Comparison of ENCODE assay signal across 7 mouse cellular contexts in the genomic region with DNA sequence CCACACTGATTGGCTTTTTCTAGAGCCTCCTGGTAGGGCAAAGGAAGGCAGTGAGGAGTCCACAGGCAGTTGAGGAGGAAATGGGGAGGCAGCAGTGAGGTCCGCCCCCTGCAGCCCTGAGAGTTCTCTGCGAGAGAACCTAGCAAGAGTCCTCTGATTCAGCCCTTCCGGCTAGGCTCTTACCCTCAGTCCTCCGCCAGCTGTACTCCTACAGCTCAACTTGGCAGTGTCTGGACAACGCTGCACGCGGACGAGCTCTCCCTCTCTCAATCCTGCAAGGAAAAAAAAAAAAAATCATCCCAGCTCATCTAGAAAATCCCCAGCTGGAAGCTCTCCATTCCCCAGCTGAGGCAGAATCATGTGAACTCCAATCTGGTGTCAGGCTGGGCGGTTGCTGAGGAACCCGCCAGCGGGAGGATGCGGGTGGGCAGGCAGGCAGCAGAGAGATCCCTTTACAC. TPM values are rescaled to one million over a fixed set of nuclear protein-coding genes. Genes with fewer than 3 reads are reported as not detected.
DNase-seq lines count a peak whose midpoint lies in the region; ATAC-seq and TF ChIP-seq lines count a peak whose summit lies in the region.

No protein-coding gene starts in this region.

- no peaks in the 10 kb centered on the region; the same call in 1 of the 2 replicates for H3K9me3 ChIP-seq in heart, embryonic 16.5 days (replicated peaks; ENCODE audit: control insufficient read depth, low read length)

- peak; percentile 64 for DNase-seq in retina, postnatal 1 day
- no peak for DNase-seq in retina, embryonic 14.5 days (ENCODE audit: low spot score)
- DNase-seq in cerebellum, postnatal 10 days, result peak; percentile 77 to 80
- peak; percentile 50 to 72 for DNase-seq in left cerebral cortex, adult 2 months (ENCODE audit: extremely low spot score in 1 of 2, low spot score in 2 of 2)
- DNase-seq in retina, postnatal 7 days (ENCODE audit: low read depth, low spot score), result peak; percentile 40
- DNase-seq in adipocyte (ENCODE audit: low spot score), result no peak

- WGBS in heart, embryonic 16.5 days, result 26% methylated on average over 12 of the region's 12 CpGs

- H3K36me3 ChIP-seq in heart, embryonic 16.5 days (ENCODE audit: control insufficient read depth, insufficient read depth), result no peaks in the 10 kb centered on the region

- 0 out of 2 replicates have a peak overlapping the region, but pooled peaks have one; percentile 2 for H3K4me2 ChIP-seq in heart, embryonic 16.5 days (ENCODE audit: low read depth, low read length)

- H3K9ac ChIP-seq in heart, embryonic 16.5 days (ENCODE audit: low read length), result no peak overlapping the region

- H3K4me1 ChIP-seq in heart, embryonic 16.5 days (ENCODE audit: control insufficient read depth, insufficient read depth, low read length), result 0 out of 2 replicates have a peak, but pooled peaks cover 2% of the 10 kb centered on the region

- no peak overlapping the region for H3K27ac ChIP-seq in heart, embryonic 16.5 days (ENCODE audit: low read length)
- peak overlapping the region; percentile 70 for H3K27ac ChIP-seq in left cerebral cortex, adult 2 months

- no peak overlapping the region for H3K4me3 ChIP-seq in heart, embryonic 16.5 days (ENCODE audit: low read length)
- H3K4me3 ChIP-seq in left cerebral cortex, adult 2 months, result peak overlapping the region; percentile 39

- no peak; the same call in 1 of the 2 replicates for TF ChIP-seq CTCF in left cerebral cortex, adult 2 months (IDR thresholded peaks at IDR 0.05)

- ATAC-seq in heart, embryonic 16.5 days (replicated peaks; ENCODE audit: extremely low read depth, insufficient read depth, low FRiP score), result peak; percentile 60

- no peaks in the 10 kb centered on the region for H3K27me3 ChIP-seq in heart, embryonic 16.5 days (ENCODE audit: control insufficient read depth, insufficient read depth, low read length)

- intact Hi-C loops in left cerebral cortex, adult 2 months (cut with DNase I), result loop anchor here (1.0 kb wide), 1 partner anchor 23 kb away; no protein-coding TSS in a partner anchor

RNA-seq across cellular contexts. Expression of a gene that starts 20.2 kb away (rescaled TPM):
- 8.1 and 8.7 TPM in 2 replicates for polyA plus RNA-seq in heart, embryonic 16.5 days (2015; fragmentation: Nextera tagmentation; extraction: Ambion mirVana)
- 10 to 100 TPM; 14.0 to 15.6 TPM for total RNA-seq in left cerebral cortex, adult 2 months (2021)

Comparison
In these comparisons a context has a peak if more than half of its experiments do, and no peak if none do; other contexts are left out.
1. DNase-seq: peak in retina, postnatal 1 day (single experiment), cerebellum, postnatal 10 days (2 of 2), left cerebral cortex, adult 2 months (2 of 2) and retina, postnatal 7 days (single experiment); none in retina, embryonic 14.5 days (single experiment) and adipocyte (single experiment).